Mouse (Mus musculus): ENCODE measurements around the gene Pan2.

Gene Pan2

DNA sequence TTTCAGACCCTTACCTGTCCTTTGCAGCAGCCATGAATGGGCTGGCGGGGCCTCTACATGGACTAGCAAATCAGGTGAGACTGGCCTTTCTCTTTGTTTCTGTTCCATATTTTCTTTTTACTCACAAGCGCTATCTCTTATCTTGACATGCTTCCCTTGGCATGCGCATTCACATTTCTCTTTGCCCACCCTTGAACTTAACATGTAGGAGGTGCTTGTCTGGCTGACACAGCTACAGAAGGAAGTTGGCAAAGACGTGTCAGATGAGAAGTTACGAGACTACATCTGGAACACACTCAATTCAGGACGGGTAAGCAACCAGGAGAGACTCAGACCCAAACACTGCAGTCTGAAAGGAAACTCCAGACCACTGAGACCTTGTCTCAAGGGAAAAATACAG lies 56.1 kb downstream of the Pan2 start:
- no peak for TF ChIP-seq GATA4 (IDR thresholded peaks at IDR 0.05; ENCODE audit: insufficient replicate concordance, low read length)

DNA sequence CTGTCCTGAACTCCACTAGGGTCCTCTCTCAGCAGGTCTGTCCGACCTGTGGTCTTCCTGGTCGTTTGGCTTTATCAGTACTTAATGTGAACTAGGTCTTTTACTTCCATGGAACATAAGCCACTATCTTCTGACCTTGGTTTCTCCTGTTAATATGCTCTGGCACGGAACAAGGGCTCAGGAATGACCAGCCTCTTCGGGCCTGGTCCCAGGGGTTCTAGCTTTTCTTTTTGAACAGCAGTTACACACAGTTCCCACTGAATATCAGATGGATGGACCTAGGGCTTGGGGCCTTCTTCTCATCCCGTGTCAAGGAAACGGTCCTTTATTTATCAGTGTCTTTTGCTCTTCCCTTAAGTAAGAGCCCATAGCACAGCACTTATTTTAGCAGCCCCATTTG lies 58.7 kb downstream of the Pan2 start:
- no peak for TF ChIP-seq GATA4 (IDR thresholded peaks at IDR 0.05; ENCODE audit: insufficient replicate concordance, low read length)

DNA sequence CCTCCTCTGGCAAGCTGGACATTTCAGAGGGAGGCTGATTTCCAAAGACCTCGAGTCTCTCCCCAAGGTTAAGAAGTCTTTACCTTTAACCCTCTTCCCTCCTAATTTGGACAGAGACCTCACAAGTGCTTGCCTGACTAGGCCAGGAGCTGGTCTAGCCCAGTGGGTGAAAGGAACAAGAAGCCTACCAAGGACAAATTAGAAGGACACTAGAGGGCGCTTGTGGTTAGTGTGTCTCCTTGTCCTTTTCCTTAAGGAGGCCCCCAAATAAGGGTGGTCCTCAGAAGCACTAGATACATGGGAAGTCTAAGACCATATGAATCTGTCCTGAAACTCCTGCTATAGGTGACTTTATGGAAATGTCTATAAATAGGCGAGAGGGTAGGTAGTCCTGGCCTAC lies 59.4 kb downstream of the Pan2 start:
- TF ChIP-seq GATA4 (IDR thresholded peaks at IDR 0.05; ENCODE audit: insufficient replicate concordance, low read length) = no peak

DNA sequence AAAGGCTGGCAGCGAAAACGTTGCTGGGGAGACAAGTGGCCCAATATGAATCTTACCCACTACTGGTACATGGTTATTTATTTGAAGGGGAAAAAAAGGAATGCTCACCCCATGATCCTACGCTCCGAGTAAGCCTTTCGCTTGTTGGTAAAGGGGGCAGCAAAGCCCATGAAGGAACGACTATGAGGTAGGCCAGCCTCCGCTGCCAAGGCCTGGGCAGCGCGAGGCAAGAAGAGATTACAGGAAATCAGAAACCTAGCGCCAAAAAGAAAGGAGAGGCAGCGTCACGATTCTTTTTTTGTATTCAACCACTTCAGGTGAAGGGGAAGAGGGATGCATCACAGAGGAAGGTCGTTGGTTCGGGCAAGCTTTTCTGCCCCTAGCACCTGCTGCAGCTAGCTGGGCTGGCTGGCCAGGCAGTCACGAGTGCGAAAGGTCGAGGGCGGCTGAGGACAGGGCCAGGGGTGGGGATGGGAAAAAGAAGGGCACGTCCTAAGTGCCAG lies 64.8 kb downstream of the Pan2 start:
- TF ChIP-seq GATA4 (IDR thresholded peaks at IDR 0.05; ENCODE audit: insufficient replicate concordance, low read length) = no peak; the same call in 1 of the 2 replicates

DNA sequence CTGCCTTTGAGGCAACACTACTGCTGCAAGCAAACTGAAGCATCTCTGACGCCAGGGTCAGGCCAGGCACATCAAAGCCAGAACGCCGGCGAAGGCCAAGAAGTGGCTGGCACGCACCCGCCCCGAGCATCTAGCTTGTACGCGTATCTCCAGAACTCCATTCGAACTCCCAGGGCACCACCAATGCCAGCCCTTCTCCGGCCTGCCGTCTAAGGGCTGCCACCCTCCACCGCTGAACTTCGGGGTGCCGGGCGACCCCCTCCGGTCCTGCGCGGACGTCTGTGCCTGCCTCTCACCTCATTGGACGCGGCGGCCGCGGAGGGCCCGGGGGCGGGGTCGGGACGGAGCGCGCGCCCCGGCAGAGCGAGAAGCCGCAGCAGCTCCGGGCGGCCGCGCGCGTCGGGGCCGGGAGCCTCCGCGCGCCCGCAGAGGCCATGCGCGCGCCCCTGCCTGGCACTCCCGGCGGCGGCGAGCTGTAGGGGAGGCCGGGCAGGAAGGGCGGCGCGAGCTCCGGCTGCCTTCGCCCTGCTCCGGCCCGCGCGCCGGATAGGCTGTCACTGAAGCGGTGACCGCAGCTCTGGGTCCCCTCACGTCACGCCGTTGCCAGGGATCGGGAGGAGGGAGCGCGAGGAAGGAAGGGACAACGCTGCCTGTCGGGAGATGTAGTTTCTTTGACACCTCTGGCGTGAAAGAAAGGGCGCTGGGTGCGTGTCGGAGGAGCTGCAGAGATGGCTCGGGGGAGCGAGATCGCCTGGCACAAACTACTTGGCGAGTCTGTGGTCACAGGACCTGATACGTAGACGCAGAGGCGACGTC lies 65.5 kb downstream of the Pan2 start, which contains the start of gene Coq10a:
Gene Coq10a, minus strand, starts transcription at position 596 of the 816 bp plus-strand sequence.
- peak; percentile 16; the same call in 1 of the 2 replicates for TF ChIP-seq GATA4 (IDR thresholded peaks at IDR 0.05; ENCODE audit: insufficient replicate concordance, low read length)

DNA sequence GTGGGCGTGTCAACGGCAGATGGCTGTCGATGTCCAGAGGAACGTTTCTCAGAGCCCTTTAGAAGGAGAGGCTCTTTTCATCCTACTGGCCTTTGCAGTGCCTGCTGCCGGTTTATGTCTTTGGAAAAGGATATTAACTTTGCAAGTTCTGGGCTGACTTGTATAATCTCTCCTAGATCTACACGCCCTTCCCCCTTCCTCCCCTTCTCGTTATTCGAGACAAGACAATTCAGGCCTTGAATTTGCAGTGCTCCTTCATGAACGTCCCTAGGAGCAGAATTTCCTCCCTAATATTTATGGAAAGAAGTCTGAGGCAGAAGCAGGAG lies 66.0 kb downstream of the Pan2 start:
- TF ChIP-seq GATA4 (IDR thresholded peaks at IDR 0.05; ENCODE audit: insufficient replicate concordance, low read length) = 0 out of 2 replicates have a peak, but pooled peaks have one; percentile 1

DNA sequence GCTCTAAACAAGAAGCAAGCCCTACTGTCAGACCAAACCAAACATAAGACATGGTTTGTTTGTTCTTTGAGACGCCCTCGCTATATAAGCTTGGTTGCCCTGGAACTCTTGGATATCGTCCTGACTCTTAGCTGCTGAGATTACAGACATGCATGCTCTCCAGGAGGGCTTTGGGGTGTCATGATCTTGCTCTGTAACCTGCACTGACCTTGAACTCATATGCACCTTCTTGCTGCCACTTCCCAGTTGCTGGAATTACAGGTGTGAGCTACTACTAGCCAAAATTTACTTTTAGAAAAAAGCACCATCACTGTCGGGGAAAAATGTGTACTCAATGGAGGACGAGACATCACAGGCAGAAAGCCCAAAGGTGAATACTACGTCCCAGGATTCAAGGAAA lies 66.5 kb downstream of the Pan2 start:
- no peak for TF ChIP-seq GATA4 (IDR thresholded peaks at IDR 0.05; ENCODE audit: insufficient replicate concordance, low read length)

DNA sequence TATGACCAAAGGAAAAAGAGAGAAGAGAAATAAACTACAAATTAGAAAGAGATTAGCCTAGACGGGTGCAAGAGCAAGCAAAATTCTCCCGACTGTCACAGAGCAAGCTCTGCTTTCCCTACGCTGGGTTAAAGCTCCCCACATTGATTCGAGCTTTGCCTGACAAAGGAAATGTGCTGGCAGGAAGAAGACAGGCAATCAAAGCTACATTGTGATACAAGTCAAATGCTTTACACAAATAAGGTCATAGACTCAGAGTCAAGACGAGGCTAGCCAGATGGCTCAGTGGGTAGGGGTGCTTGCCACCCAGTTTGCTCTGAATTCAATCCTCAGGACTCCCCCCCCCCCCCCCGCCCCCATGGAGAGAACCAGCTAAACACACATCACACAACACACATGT lies 66.9 kb downstream of the Pan2 start:
- TF ChIP-seq GATA4 (IDR thresholded peaks at IDR 0.05; ENCODE audit: insufficient replicate concordance, low read length) = no peak

DNA sequence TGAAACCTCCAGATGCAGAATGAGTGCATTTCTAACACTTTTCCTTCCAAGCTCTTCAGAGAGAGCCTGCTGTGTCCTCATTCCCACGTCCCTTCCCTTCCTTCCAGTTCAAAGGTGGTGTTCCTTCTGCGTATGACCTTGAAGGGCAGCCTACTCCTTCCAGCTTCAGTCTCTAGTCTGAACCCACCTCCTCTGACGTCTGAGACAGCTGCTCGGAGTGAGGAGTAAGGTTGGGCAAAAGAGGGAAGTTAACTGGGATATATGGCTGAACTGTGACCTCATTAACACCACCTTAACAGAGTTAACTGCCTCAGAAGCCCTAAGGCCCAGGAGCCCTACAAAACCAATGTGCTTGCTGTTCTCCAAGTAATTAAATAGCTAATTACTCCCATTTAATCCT lies 67.5 kb downstream of the Pan2 start:
- no peak for TF ChIP-seq GATA4 (IDR thresholded peaks at IDR 0.05; ENCODE audit: insufficient replicate concordance, low read length)

Data from liver, adult (tissue).